In genomic region chr17:44735223-44735990, GRCm38 (mm10) we compare ENCODE assay signal across 8 mouse cellular contexts. TPM values are rescaled to one million over a fixed set of nuclear protein-coding genes. Genes with fewer than 3 reads are reported as not detected.
A peak's percentile ranks its signal among the peaks of the same experiment; 100 is the strongest.
DNase-seq lines count a peak whose midpoint lies in the region; ATAC-seq and TF ChIP-seq lines count a peak whose summit lies in the region.

No protein-coding gene starts in this region.

- ATAC-seq in granulocyte monocyte progenitor cell, adult 5-6 weeks (replicated peaks; ENCODE audit: poor library complexity, severe bottlenecking) = peak; percentile 38
- peak; percentile 33 for ATAC-seq in neural tube, embryonic 13.5 days (ENCODE audit: low read depth)

- H3K27ac ChIP-seq in cortical plate, adult 2 months (ENCODE audit: insufficient read depth, low read length) = peak overlapping the region; percentile 94
- H3K27ac ChIP-seq in neural tube, embryonic 13.5 days (replicated peaks) = 0 out of 2 replicates have a peak overlapping the region, but pooled peaks have one; percentile 33

- peak overlapping the region; percentile 87 for H3K4me2 ChIP-seq in neural tube, embryonic 13.5 days

- no peak for TF ChIP-seq CTCF in cortical plate, adult 2 months (IDR thresholded peaks at IDR 0.05; ENCODE audit: extremely low read depth, insufficient read depth, low read length)
- no peak for TF ChIP-seq CTCF in lung, adult 2 months (IDR thresholded peaks at IDR 0.05; ENCODE audit: insufficient read depth, low read length)

- DNase-seq in ovary, adult 18-20 months (ENCODE audit: low spot score) = peak; percentile 21
- no peak for DNase-seq in ovary, postnatal 14 days (ENCODE audit: low spot score)
- DNase-seq in kidney, adult 8-10 months = peak; percentile 14 to 26
- DNase-seq in lung, adult 2 months = no peak
- DNase-seq in thymus, postnatal 14 days = peak; percentile 66

- H3K4me3 ChIP-seq in cortical plate, adult 2 months (ENCODE audit: insufficient read depth, low read length) = peak overlapping the region; percentile 74
- H3K4me3 ChIP-seq in lung, adult 2 months (replicated peaks; ENCODE audit: extremely low read depth, low read depth, low read length) = peak overlapping the region; percentile 88
- peak overlapping the region; percentile 62 for H3K4me3 ChIP-seq in neural tube, embryonic 13.5 days

- WGBS in lung, adult 2 months = under 1% methylated on average over 62 of the region's 64 CpGs
- WGBS in neural tube, embryonic 13.5 days = 1% methylated on average over 64 of the region's 64 CpGs

- H3K36me3 ChIP-seq in neural tube, embryonic 13.5 days = no peaks in the 10 kb centered on the region

- no peak for TF ChIP-seq POLR2A in cortical plate, adult 2 months (IDR thresholded peaks at IDR 0.05; ENCODE audit: extremely low read depth, insufficient read depth, low read length)
- TF ChIP-seq POLR2A in lung, adult 2 months (IDR thresholded peaks at IDR 0.05; ENCODE audit: borderline replicate concordance, extremely low read depth, low read depth, low read length) = no peak

- H3K9me3 ChIP-seq in neural tube, embryonic 13.5 days = no peaks in the 10 kb centered on the region

- H3K27me3 ChIP-seq in neural tube, embryonic 13.5 days = peaks cover 89% of the 10 kb centered on the region

- no peaks in the 10 kb centered on the region; the same call in 1 of the 2 replicates for H3K4me1 ChIP-seq in cortical plate, adult 2 months (ENCODE audit: control insufficient read depth, insufficient read depth, low read length)
- peaks cover 5% of the 10 kb centered on the region for H3K4me1 ChIP-seq in lung, adult 2 months (ENCODE audit: control insufficient read depth, insufficient read depth, low read length)
- H3K4me1 ChIP-seq in neural tube, embryonic 13.5 days (replicated peaks) = peaks cover 41% of the 10 kb centered on the region

- H3K9ac ChIP-seq in neural tube, embryonic 13.5 days = peak overlapping the region; percentile 76

RNA-seq across cellular contexts. Expression of gene Supt3, which starts 41.5 kb away (rescaled TPM):
- polyA plus RNA-seq in cortical plate, adult 2 months (2012; rRNA removed) = 6.6 and 6.9 TPM in 2 replicates
- 27.0 and 27.8 TPM in 2 replicates for total RNA-seq in granulocyte monocyte progenitor cell, adult 5-6 weeks (2014; fragmentation: Nextera tagmentation)
- total RNA-seq in granulocyte monocyte progenitor cell, adult 5-6 weeks (2017) = 13.5 and 17.0 TPM in 2 replicates
- 1.9 and 2.9 TPM in 2 replicates for polyA plus RNA-seq in lung, adult 2 months (2012; rRNA removed)
- 25.4 and 25.9 TPM in 2 replicates for polyA plus RNA-seq in neural tube, embryonic 13.5 days (2015; fragmentation: Nextera tagmentation; extraction: Ambion mirVana)

Comparison
In these comparisons a context has a peak if more than half of its experiments do, and no peak if none do; other contexts are left out.
1. DNase-seq: peak in ovary, adult 18-20 months (single experiment), kidney, adult 8-10 months (2 of 2) and thymus, postnatal 14 days (single experiment); none in ovary, postnatal 14 days (single experiment) and lung, adult 2 months (single experiment).
2. Peak in every context shown above with its lines, with median percentiles within 50 percentile points of each other: H3K4me3 ChIP-seq.